Mouse (Mus musculus) forebrain, embryonic 13.5 days (tissue): ENCODE data around the gene Tulp4. TPM values are rescaled to one million over a fixed set of nuclear protein-coding genes. Genes with fewer than 3 reads are reported as not detected.

ENCODE experiments used
- ATAC-seq: fragments of 200-750 bp; cut with Nextera tagmentation; 2 replicates; pipeline ENCODE4 v1.8.0; 2017
- H3K27ac ChIP-seq: fragments of 300-500 bp; sonication (generic); 2 replicates; pipeline ENCODE4 v1.5.1; 2015; ENCODE audit warnings: inconsistent platforms, mild to moderate bottlenecking, moderate library complexity
- H3K27me3 ChIP-seq: fragments of 300-500 bp; sonication (generic); 2 replicates; pipeline ENCODE4 v1.6.1; 2015; ENCODE audit warnings: mild to moderate bottlenecking, inconsistent platforms
- H3K36me3 ChIP-seq: fragments of 300-500 bp; sonication (generic); 2 replicates; pipeline ENCODE4 v1.6.1; 2015; ENCODE audit warnings: mild to moderate bottlenecking, inconsistent platforms; ENCODE audit not compliant: poor library complexity, severe bottlenecking
- H3K4me1 ChIP-seq: fragments of 300-500 bp; sonication (generic); 2 replicates; pipeline ENCODE4 v1.6.1; 2015; ENCODE audit warnings: inconsistent platforms
- H3K4me2 ChIP-seq: fragments of 300-500 bp; sonication (generic); 2 replicates; pipeline ENCODE4 v1.6.1; 2015; ENCODE audit warnings: inconsistent platforms, mild to moderate bottlenecking, moderate library complexity
- H3K4me3 ChIP-seq: fragments of 300-500 bp; sonication (generic); 2 replicates; pipeline ENCODE4 v1.5.1; 2015; ENCODE audit warnings: mild to moderate bottlenecking, inconsistent platforms
- H3K9ac ChIP-seq: fragments of 300-500 bp; sonication (generic); 2 replicates; pipeline ENCODE4 v1.6.1; 2015; ENCODE audit warnings: mild to moderate bottlenecking, inconsistent platforms
- H3K9me3 ChIP-seq: fragments of 300-500 bp; sonication (generic); replicated peaks from 2 replicates; pipeline ENCODE4 v1.6.1; 2016; ENCODE audit warnings: inconsistent platforms
- WGBS: fragments of 180-500 bp; shearing (Covaris S2); methylation state at CpG from one replicate; pipeline ENCODE4 v1.1.7; 2015; 5-methylcytosine and 5-hydroxymethylcytosine counted together
- polyA plus RNA-seq: library from polyadenylated mRNA; unstranded; fragments of >200 nt; fragmentation: Nextera tagmentation; extraction: Ambion mirVana; gene quantifications from 2 replicates; pipeline ENCODE4 v1.2.1, GENCODE M21; 2015

Tulp4 gene
- polyA plus RNA-seq, 1 experiment from 2014 or later, result 132 TPM

- no peak for ATAC-seq
- Histone ChIP-seq H3K27me3 (no peaks in the 10 kb centered on the region), H3K36me3 (no peaks in the 10 kb centered on the region), H3K9me3 (no peaks in the 10 kb centered on the region), H3K4me3 (no peak overlapping the region), H3K9ac (no peak overlapping the region), H3K4me1 (peaks cover 6% of the 10 kb centered on the region; the same call in 1 of the 2 replicates), H3K4me2 (no peak overlapping the region), H3K27ac (no peak overlapping the region)
- 82% methylated on average over 3 of the region's 3 CpGs for WGBS
Measured at GRCm38 (mm10) chr17:6102287-6102686, 4.0 kb upstream of the Tulp4 start.

- no peak overlapping the region for H3K4me2 ChIP-seq
- H3K9me3 ChIP-seq, result no peaks in the 10 kb centered on the region
- H3K4me3 ChIP-seq, result no peak overlapping the region
- no peaks in the 10 kb centered on the region for H3K27me3 ChIP-seq
- H3K9ac ChIP-seq, result no peak overlapping the region
- H3K36me3 ChIP-seq, result no peaks in the 10 kb centered on the region
- H3K4me1 ChIP-seq, result peaks cover 14% of the 10 kb centered on the region
- H3K27ac ChIP-seq, result no peak overlapping the region
- WGBS, result 82% methylated on average over 6 of the region's 6 CpGs
- no peak for ATAC-seq
Measured at GRCm38 (mm10) chr17:6103566-6103965, 2.7 kb upstream of the Tulp4 start.

- H3K4me2 ChIP-seq, result peak overlapping the region; percentile 89
- H3K36me3 ChIP-seq, result peaks cover 14% of the 10 kb centered on the region
- H3K4me3 ChIP-seq, result peak overlapping the region; percentile 92
- H3K9ac ChIP-seq, result peak overlapping the region; percentile 98
- no peaks in the 10 kb centered on the region for H3K9me3 ChIP-seq
- H3K27me3 ChIP-seq, result no peaks in the 10 kb centered on the region
- peak overlapping the region; percentile 97 for H3K27ac ChIP-seq
- ATAC-seq, result peak; percentile 63
- 0% methylated on average over 29 of the region's 50 CpGs for WGBS
- peaks cover 28% of the 10 kb centered on the region for H3K4me1 ChIP-seq
Measured at GRCm38 (mm10) chr17:6107015-6107601, 871 bp downstream of the Tulp4 start.

- WGBS, result 54% methylated on average over 7 of the region's 7 CpGs
- no peak overlapping the region for H3K27ac ChIP-seq
- H3K9me3 ChIP-seq, result no peaks in the 10 kb centered on the region
Measured at GRCm38 (mm10) chr17:6108175-6108574, 1.9 kb downstream of the Tulp4 start.

GRCm38 (mm10) chr17:6110956-6111355, 4.7 kb downstream of the Tulp4 start:
- Histone ChIP-seq H3K27me3 (no peaks in the 10 kb centered on the region), H3K36me3 (peaks cover 25% of the 10 kb centered on the region), H3K27ac (no peak overlapping the region), H3K9ac (no peak overlapping the region), H3K4me3 (no peak overlapping the region), H3K4me2 (no peak overlapping the region), H3K9me3 (no peaks in the 10 kb centered on the region), H3K4me1 (peaks cover 23% of the 10 kb centered on the region)
- 83% methylated on average over 3 of the region's 3 CpGs for WGBS
- no peak for ATAC-seq

More at GRCm38 (mm10) chr17:6108175-6108574, 1.9 kb downstream of the Tulp4 start:
- Histone ChIP-seq H3K36me3 (peaks cover 16% of the 10 kb centered on the region), H3K9ac (peak overlapping the region; percentile 98), H3K4me3 (peak overlapping the region; percentile 92), H3K4me2 (peak overlapping the region; percentile 89), H3K4me1 (peaks cover 28% of the 10 kb centered on the region), H3K27me3 (no peaks in the 10 kb centered on the region)
- ATAC-seq, result no peak

GRCm38 (mm10) chr17:6113653-6114052, 7.4 kb downstream of the Tulp4 start:
- no peak overlapping the region for H3K4me3 ChIP-seq

GRCm38 (mm10) chr17:6115085-6115484, 8.8 kb downstream of the Tulp4 start:
- ATAC-seq, result no peak
- WGBS, result 96% methylated on average over 9 of the region's 9 CpGs
- no peaks in the 10 kb centered on the region for H3K27me3 ChIP-seq
- no peak overlapping the region for H3K4me2 ChIP-seq
- H3K36me3 ChIP-seq, result peaks cover 20% of the 10 kb centered on the region
- H3K9ac ChIP-seq, result no peak overlapping the region
- no peaks in the 10 kb centered on the region for H3K9me3 ChIP-seq
- no peaks in the 10 kb centered on the region for H3K4me1 ChIP-seq
- H3K27ac ChIP-seq, result no peak overlapping the region
- no peak overlapping the region for H3K4me3 ChIP-seq

More at GRCm38 (mm10) chr17:6113653-6114052, 7.4 kb downstream of the Tulp4 start:
- 87% methylated on average over 6 of the region's 6 CpGs for WGBS
- peaks cover 13% of the 10 kb centered on the region for H3K4me1 ChIP-seq
- H3K4me2 ChIP-seq, result no peak overlapping the region
- H3K9ac ChIP-seq, result no peak overlapping the region
- H3K9me3 ChIP-seq, result no peaks in the 10 kb centered on the region
- ATAC-seq, result no peak
- no peaks in the 10 kb centered on the region for H3K27me3 ChIP-seq
- peaks cover 25% of the 10 kb centered on the region for H3K36me3 ChIP-seq
- no peak overlapping the region for H3K27ac ChIP-seq

- Histone ChIP-seq H3K4me1 (no peaks in the 10 kb centered on the region), H3K36me3 (peaks cover 19% of the 10 kb centered on the region), H3K4me3 (no peak overlapping the region), H3K9me3 (no peaks in the 10 kb centered on the region), H3K9ac (no peak overlapping the region), H3K4me2 (no peak overlapping the region), H3K27ac (no peak overlapping the region), H3K27me3 (no peaks in the 10 kb centered on the region)
- WGBS, result 90% methylated on average over 4 of the region's 4 CpGs
- ATAC-seq, result no peak
Measured at GRCm38 (mm10) chr17:6117148-6117725, 11.0 kb downstream of the Tulp4 start.

GRCm38 (mm10) chr17:6117917-6118316, 11.7 kb downstream of the Tulp4 start:
- 0 out of 2 replicates have a peak overlapping the region, but pooled peaks have one; percentile 4 for H3K27ac ChIP-seq
- no peaks in the 10 kb centered on the region for H3K4me1 ChIP-seq
- H3K9ac ChIP-seq, result no peak overlapping the region

GRCm38 (mm10) chr17:6118861-6119260, 12.6 kb downstream of the Tulp4 start:
- H3K4me3 ChIP-seq, result no peak overlapping the region
- ATAC-seq, result no peak
- H3K36me3 ChIP-seq, result peaks cover 31% of the 10 kb centered on the region
- no peak overlapping the region for H3K27ac ChIP-seq
- H3K9ac ChIP-seq, result no peak overlapping the region
- no peaks in the 10 kb centered on the region for H3K9me3 ChIP-seq
- H3K4me1 ChIP-seq, result no peaks in the 10 kb centered on the region
- 90% methylated on average over 4 of the region's 4 CpGs for WGBS
- H3K27me3 ChIP-seq, result no peaks in the 10 kb centered on the region
- H3K4me2 ChIP-seq, result no peak overlapping the region

More at GRCm38 (mm10) chr17:6117917-6118316, 11.7 kb downstream of the Tulp4 start:
- Histone ChIP-seq H3K4me2 (no peak overlapping the region), H3K27me3 (no peaks in the 10 kb centered on the region), H3K9me3 (no peaks in the 10 kb centered on the region), H3K4me3 (no peak overlapping the region), H3K36me3 (peaks cover 25% of the 10 kb centered on the region)
- no peak for ATAC-seq
- 95% methylated on average over 3 of the region's 3 CpGs for WGBS

- no peak for ATAC-seq
- no peaks in the 10 kb centered on the region for H3K9me3 ChIP-seq
- no peak overlapping the region for H3K27ac ChIP-seq
- no peak overlapping the region for H3K9ac ChIP-seq
- no peaks in the 10 kb centered on the region for H3K27me3 ChIP-seq
- no peak overlapping the region for H3K4me2 ChIP-seq
- H3K4me1 ChIP-seq, result no peaks in the 10 kb centered on the region
- peaks cover 41% of the 10 kb centered on the region for H3K36me3 ChIP-seq
- no peak overlapping the region for H3K4me3 ChIP-seq
- 94% methylated on average over 4 of the region's 4 CpGs for WGBS
Measured at GRCm38 (mm10) chr17:6123776-6124175, 17.5 kb downstream of the Tulp4 start.

GRCm38 (mm10) chr17:6125441-6125840, 19.2 kb downstream of the Tulp4 start:
- Histone ChIP-seq H3K4me2 (no peak overlapping the region), H3K36me3 (peaks cover 38% of the 10 kb centered on the region), H3K9me3 (no peaks in the 10 kb centered on the region), H3K4me3 (no peak overlapping the region), H3K9ac (no peak overlapping the region), H3K4me1 (no peaks in the 10 kb centered on the region), H3K27ac (no peak overlapping the region), H3K27me3 (no peaks in the 10 kb centered on the region)
- 89% methylated on average over 3 of the region's 3 CpGs for WGBS
- ATAC-seq, result no peak
